ENCODE assay signal across 8 mouse cellular contexts in genomic region chr9:64120584-64121277, GRCm38 (mm10). TPM values are rescaled to one million over a fixed set of nuclear protein-coding genes. Genes with fewer than 3 reads are reported as not detected.
DNase-seq lines count a peak whose midpoint lies in the region; ATAC-seq and TF ChIP-seq lines count a peak whose summit lies in the region.
"Had no signal": no experiment of that assay in that cellular context is flagged by ENCODE, and none has a peak within 500 bp of the region (broad histone marks: within the 10 kb centered on the region; RNA-seq: fewer than 3 reads in every experiment).

No protein-coding gene starts in this region.

- H3K4me3 ChIP-seq in stomach, postnatal 0 days (ENCODE audit: low read depth, low read length), result no peak overlapping the region

- TF ChIP-seq EP300 in stomach, postnatal 0 days (optimal IDR thresholded peaks at IDR 0.05), result no peak

- peak; percentile 9 for DNase-seq in spleen, adult 12 weeks (ENCODE audit: low spot score)
- DNase-seq in spleen, adult 18-20 months, result no peak
- DNase-seq in c-Kit-positive CD71-negative TER-119-negative erythroid progenitor cells, embryonic 14.5 days (ENCODE audit: low read depth), result peak; percentile 37
- DNase-seq in kidney, postnatal 14 days, result peak; percentile 72
- peak; percentile 90 for DNase-seq in stomach, postnatal 0 days (ENCODE audit: low spot score)
- DNase-seq in left cerebral cortex, adult 9 months (ENCODE audit: low spot score in 2 of 2), result no peak
- DNase-seq in natural killer cell, adult 2 months (ENCODE audit: low spot score in 2 of 2), result no peak

- no peak overlapping the region for H3K27ac ChIP-seq in stomach, postnatal 0 days (replicated peaks)

- TF ChIP-seq CTCF in stomach, postnatal 0 days (IDR thresholded peaks at IDR 0.05; ENCODE audit: low read depth), result no peak

- H3K9me3 ChIP-seq in stomach, postnatal 0 days (ENCODE audit: control insufficient read depth, low read length), result no peaks in the 10 kb centered on the region

- no peak overlapping the region for H3K9ac ChIP-seq in stomach, postnatal 0 days (ENCODE audit: low read length)

- ATAC-seq in stomach, postnatal 0 days (ENCODE audit: low FRiP score, low TSS enrichment), result peak; percentile 86

- no peaks in the 10 kb centered on the region for H3K27me3 ChIP-seq in stomach, postnatal 0 days (ENCODE audit: control insufficient read depth, insufficient read depth, low read length)

- H3K4me2 ChIP-seq in stomach, postnatal 0 days (replicated peaks; ENCODE audit: low read depth), result no peak overlapping the region

- no peaks in the 10 kb centered on the region for H3K36me3 ChIP-seq in stomach, postnatal 0 days (ENCODE audit: control insufficient read depth, insufficient read depth, low read length)

- 41% methylated on average over 11 of the region's 11 CpGs for WGBS in stomach, postnatal 0 days

- H3K4me1 ChIP-seq in stomach, postnatal 0 days (replicated peaks; ENCODE audit: control insufficient read depth, insufficient read depth), result no peaks in the 10 kb centered on the region

RNA-seq across cellular contexts. Expression of gene Lctl, which starts 3.8 kb away (rescaled TPM):
- 0.13 and 0.17 TPM in 2 replicates for polyA plus RNA-seq in stomach, postnatal 0 days (2015; fragmentation: Nextera tagmentation; extraction: Ambion mirVana)
- polyA plus RNA-seq: spleen, adult 2 months had no signal

RNA-seq across cellular contexts. Expression of gene Zwilch, which starts 52.2 kb away (rescaled TPM):
- polyA plus RNA-seq in stomach, postnatal 0 days (2015; fragmentation: Nextera tagmentation; extraction: Ambion mirVana), result 3.2 and 4.1 TPM in 2 replicates

RNA-seq across cellular contexts. Expression of gene Rpl4, which starts 52.4 kb away (rescaled TPM):
- polyA plus RNA-seq in stomach, postnatal 0 days (2015; fragmentation: Nextera tagmentation; extraction: Ambion mirVana), result 902 and 907 TPM in 2 replicates

RNA-seq across cellular contexts. Expression of gene Snapc5, which starts 58.3 kb away (rescaled TPM):
- 31.8 and 34.4 TPM in 2 replicates for polyA plus RNA-seq in stomach, postnatal 0 days (2015; fragmentation: Nextera tagmentation; extraction: Ambion mirVana)

Comparison
In these comparisons a context has a peak if more than half of its experiments do, and no peak if none do; other contexts are left out.
1. DNase-seq: peak in spleen, adult 12 weeks (single experiment), c-Kit-positive CD71-negative TER-119-negative erythroid progenitor cells, embryonic 14.5 days (single experiment), kidney, postnatal 14 days (single experiment) and stomach, postnatal 0 days (single experiment); none in spleen, adult 18-20 months (0 of 2), left cerebral cortex, adult 9 months (0 of 2) and natural killer cell, adult 2 months (0 of 2).